Mouse (Mus musculus): ENCODE data around the gene Synm. TPM values are rescaled to one million over a fixed set of nuclear protein-coding genes. Genes with fewer than 3 reads are reported as not detected.
A peak's percentile ranks its signal among the peaks of the same experiment; 100 is the strongest.

Synm gene
- polyA plus RNA-seq, 1 experiment, result 15.2 TPM

GRCm38 (mm10) chr7:67717520-67717919, 42.0 kb downstream of the Synm start:
- no peak for TF ChIP-seq CTCF (IDR thresholded peaks at IDR 0.05; ENCODE audit: extremely low read depth, insufficient read length, insufficient replicate concordance, low read depth, low read length)
- TF ChIP-seq POLR2A (IDR thresholded peaks at IDR 0.05; ENCODE audit: low read depth, low read length), result no peak
- Histone ChIP-seq H3K36me3 (ENCODE audit: control insufficient read depth, insufficient read depth, low read length) (no peaks in the 10 kb centered on the region; the same call in 1 of the 2 replicates), H3K27me3 (ENCODE audit: control insufficient read depth, insufficient read depth, low read length) (no peaks in the 10 kb centered on the region), H3K27ac (ENCODE audit: insufficient read depth, low read depth, low read length) (no peak overlapping the region), H3K4me3 (ENCODE audit: low read depth, low read length) (no peak overlapping the region), H3K4me1 (ENCODE audit: control insufficient read depth, insufficient read depth, insufficient read length, low read length) (peaks cover 6% of the 10 kb centered on the region; the same call in 1 of the 2 replicates)
- 84% methylated on average over 3 of the region's 3 CpGs for WGBS

GRCm38 (mm10) chr7:67716925-67717324, 42.6 kb downstream of the Synm start:
- Histone ChIP-seq H3K27me3 (ENCODE audit: control insufficient read depth, insufficient read depth, low read length) (no peaks in the 10 kb centered on the region), H3K27ac (ENCODE audit: insufficient read depth, low read depth, low read length) (no peak overlapping the region), H3K36me3 (ENCODE audit: control insufficient read depth, insufficient read depth, low read length) (peaks cover 2% of the 10 kb centered on the region), H3K4me3 (ENCODE audit: low read depth, low read length) (no peak overlapping the region), H3K4me1 (ENCODE audit: control insufficient read depth, insufficient read depth, insufficient read length, low read length) (peaks cover 6% of the 10 kb centered on the region; the same call in 1 of the 2 replicates)
- WGBS, result 92% methylated on average over 10 of the region's 10 CpGs
- no peak for TF ChIP-seq CTCF (IDR thresholded peaks at IDR 0.05; ENCODE audit: extremely low read depth, insufficient read length, insufficient replicate concordance, low read depth, low read length)
- TF ChIP-seq POLR2A (IDR thresholded peaks at IDR 0.05; ENCODE audit: low read depth, low read length), result no peak

DNA sequence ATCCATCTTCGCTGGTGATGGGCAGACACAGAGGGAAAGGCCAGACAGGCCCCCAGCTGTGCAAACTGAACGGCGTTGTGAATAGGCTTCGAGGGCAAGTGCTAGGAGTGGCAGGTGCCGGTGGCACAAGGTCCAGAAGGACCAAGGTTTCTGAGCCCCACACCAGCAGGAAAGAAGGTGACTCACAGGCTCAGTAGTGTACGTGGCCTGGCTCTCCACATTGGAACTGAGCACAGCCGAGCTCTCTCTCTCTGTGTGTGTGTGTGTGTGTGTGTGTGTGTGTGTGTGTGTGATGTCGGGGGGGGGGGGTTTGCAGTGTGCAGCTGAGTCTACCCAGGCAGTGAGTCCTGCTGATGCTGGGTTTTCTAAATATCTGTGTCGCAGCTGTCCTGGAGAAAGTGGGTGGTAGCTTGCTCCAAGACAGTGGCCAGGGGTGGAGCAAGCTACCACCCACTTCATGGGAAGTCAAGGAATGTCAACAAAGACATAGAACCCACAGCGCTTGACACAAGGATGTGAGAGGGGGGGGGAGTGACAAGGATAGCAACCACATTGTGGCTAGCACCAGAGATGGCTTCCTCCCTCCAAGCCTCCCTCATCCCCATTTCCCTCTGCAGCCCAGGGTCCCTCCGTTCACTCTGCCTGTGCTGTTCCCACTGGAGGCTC, 43.2 kb downstream of the Synm start:
- Histone ChIP-seq H3K4me1 (ENCODE audit: control insufficient read depth, insufficient read depth, insufficient read length, low read length) (peaks cover 6% of the 10 kb centered on the region; the same call in 1 of the 2 replicates), H3K27ac (ENCODE audit: insufficient read depth, low read depth, low read length) (peak overlapping the region; percentile 3; the same call in 1 of the 2 replicates), H3K36me3 (ENCODE audit: control insufficient read depth, insufficient read depth, low read length) (peaks cover 2% of the 10 kb centered on the region), H3K27me3 (ENCODE audit: control insufficient read depth, insufficient read depth, low read length) (no peaks in the 10 kb centered on the region), H3K4me3 (ENCODE audit: low read depth, low read length) (no peak overlapping the region)
- TF ChIP-seq CTCF (IDR thresholded peaks at IDR 0.05; ENCODE audit: extremely low read depth, insufficient read length, insufficient replicate concordance, low read depth, low read length) (no peak), POLR2A (IDR thresholded peaks at IDR 0.05; ENCODE audit: low read depth, low read length) (no peak)
- WGBS, result 73% methylated on average over 11 of the region's 11 CpGs

DNA sequence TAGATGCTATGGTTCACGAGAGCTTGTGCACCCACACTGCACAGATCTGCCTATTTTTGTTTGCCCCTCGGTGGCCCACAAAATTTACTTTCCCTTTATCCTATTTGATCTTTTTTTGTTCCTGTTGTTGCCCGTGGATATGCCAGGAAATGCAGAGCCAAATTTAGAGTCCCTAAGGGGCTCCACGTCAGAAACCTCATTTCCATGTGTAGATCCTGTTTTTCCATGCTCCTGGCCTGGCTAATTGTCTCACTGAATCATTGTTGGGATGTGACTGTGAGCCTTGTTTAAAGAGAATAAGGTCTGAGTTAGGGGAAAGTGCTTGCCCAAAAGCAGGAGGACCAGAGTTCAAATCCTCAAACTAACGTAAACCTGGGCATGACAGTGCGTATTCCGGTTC, 44.4 kb downstream of the Synm start:
- 79% methylated on average over 7 of the region's 7 CpGs for WGBS
- TF ChIP-seq POLR2A (IDR thresholded peaks at IDR 0.05; ENCODE audit: low read depth, low read length) (no peak), CTCF (IDR thresholded peaks at IDR 0.05; ENCODE audit: extremely low read depth, insufficient read length, insufficient replicate concordance, low read depth, low read length) (no peak)
- no peak overlapping the region for H3K27ac ChIP-seq (ENCODE audit: insufficient read depth, low read depth, low read length)

GRCm38 (mm10) chr7:67713820-67714510, 45.6 kb downstream of the Synm start:
- H3K4me3 ChIP-seq (ENCODE audit: low read depth, low read length), result no peak overlapping the region
- H3K27me3 ChIP-seq (ENCODE audit: control insufficient read depth, insufficient read depth, low read length), result no peaks in the 10 kb centered on the region
- no peak overlapping the region for H3K27ac ChIP-seq (ENCODE audit: insufficient read depth, low read depth, low read length)
- TF ChIP-seq CTCF (IDR thresholded peaks at IDR 0.05; ENCODE audit: extremely low read depth, insufficient read length, insufficient replicate concordance, low read depth, low read length) (no peak), POLR2A (IDR thresholded peaks at IDR 0.05; ENCODE audit: low read depth, low read length) (no peak)
- peaks cover 6% of the 10 kb centered on the region; the same call in 1 of the 2 replicates for H3K4me1 ChIP-seq (ENCODE audit: control insufficient read depth, insufficient read depth, insufficient read length, low read length)
- WGBS, result 66% methylated on average over 19 of the region's 19 CpGs
- H3K36me3 ChIP-seq (ENCODE audit: control insufficient read depth, insufficient read depth, low read length), result peaks cover 5% of the 10 kb centered on the region

More for the DNA sequence above, 44.4 kb downstream of the Synm start:
- no peak overlapping the region for H3K4me3 ChIP-seq (ENCODE audit: low read depth, low read length)
- H3K4me1 ChIP-seq (ENCODE audit: control insufficient read depth, insufficient read depth, insufficient read length, low read length), result peaks cover 6% of the 10 kb centered on the region; the same call in 1 of the 2 replicates
- peaks cover 2% of the 10 kb centered on the region for H3K36me3 ChIP-seq (ENCODE audit: control insufficient read depth, insufficient read depth, low read length)
- H3K27me3 ChIP-seq (ENCODE audit: control insufficient read depth, insufficient read depth, low read length), result no peaks in the 10 kb centered on the region

DNA sequence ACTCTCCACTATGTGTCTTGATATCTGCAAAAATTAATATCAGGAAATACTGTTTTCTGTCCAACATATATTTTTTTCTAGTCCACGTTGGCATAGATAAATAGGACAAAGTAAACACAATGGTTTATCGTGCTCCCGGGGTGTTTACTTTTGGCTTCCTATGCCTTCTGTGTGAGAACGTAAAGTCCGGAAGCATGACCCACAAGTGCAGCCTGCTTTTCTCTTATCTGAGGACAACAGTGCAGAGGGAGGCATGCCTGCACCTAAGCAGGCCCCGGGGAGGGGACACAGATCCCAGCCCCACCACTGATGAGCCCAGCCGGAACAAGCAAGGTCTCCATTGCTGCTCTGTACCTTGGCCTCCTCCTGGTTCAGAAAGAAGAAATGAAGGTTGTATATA, 49.3 kb downstream of the Synm start:
- 41% methylated on average over 7 of the region's 7 CpGs for WGBS
- Histone ChIP-seq H3K4me1 (ENCODE audit: control insufficient read depth, insufficient read depth, insufficient read length, low read length) (peaks cover 3% of the 10 kb centered on the region; the same call in 1 of the 2 replicates), H3K4me3 (ENCODE audit: low read depth, low read length) (no peak overlapping the region), H3K27me3 (ENCODE audit: control insufficient read depth, insufficient read depth, low read length) (no peaks in the 10 kb centered on the region), H3K27ac (ENCODE audit: insufficient read depth, low read depth, low read length) (no peak overlapping the region), H3K36me3 (ENCODE audit: control insufficient read depth, insufficient read depth, low read length) (peaks cover 5% of the 10 kb centered on the region)
- TF ChIP-seq CTCF (IDR thresholded peaks at IDR 0.05; ENCODE audit: extremely low read depth, insufficient read length, insufficient replicate concordance, low read depth, low read length), result no peak
- no peak for TF ChIP-seq POLR2A (IDR thresholded peaks at IDR 0.05; ENCODE audit: low read depth, low read length)

DNA sequence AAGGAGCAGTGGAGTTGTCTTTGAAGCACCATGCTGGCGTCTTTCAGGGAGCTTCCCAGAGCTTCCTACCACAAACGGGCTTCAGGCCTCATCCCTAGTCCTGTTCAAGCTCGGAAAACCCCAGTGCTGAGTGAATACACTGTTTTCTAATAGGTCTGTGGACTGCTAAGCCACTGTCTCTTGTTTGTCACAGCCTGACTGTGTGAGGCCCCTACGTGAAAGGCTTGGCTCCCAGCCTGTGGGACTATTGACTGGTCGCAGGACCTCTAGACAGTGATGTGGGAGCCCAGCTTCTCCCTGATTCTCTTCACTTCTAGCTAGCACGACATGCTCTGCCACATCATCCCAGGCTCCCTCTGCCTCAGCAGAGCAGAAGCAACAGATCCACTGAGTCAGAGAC, 51.4 kb downstream of the Synm start:
- 88% methylated on average over 6 of the region's 6 CpGs for WGBS
- TF ChIP-seq POLR2A (IDR thresholded peaks at IDR 0.05; ENCODE audit: low read depth, low read length) (no peak), CTCF (IDR thresholded peaks at IDR 0.05; ENCODE audit: extremely low read depth, insufficient read length, insufficient replicate concordance, low read depth, low read length) (no peak)
- H3K4me3 ChIP-seq (ENCODE audit: low read depth, low read length), result no peak overlapping the region
- H3K27me3 ChIP-seq (ENCODE audit: control insufficient read depth, insufficient read depth, low read length), result no peaks in the 10 kb centered on the region
- H3K27ac ChIP-seq (ENCODE audit: insufficient read depth, low read depth, low read length), result no peak overlapping the region
- peaks cover 5% of the 10 kb centered on the region for H3K36me3 ChIP-seq (ENCODE audit: control insufficient read depth, insufficient read depth, low read length)
- no peaks in the 10 kb centered on the region for H3K4me1 ChIP-seq (ENCODE audit: control insufficient read depth, insufficient read depth, insufficient read length, low read length)
